Mouse (Mus musculus) layer of hippocampus, postnatal 36 days (tissue): ENCODE results near the gene Gm10100. TPM values are rescaled to one million over a fixed set of nuclear protein-coding genes. Genes with fewer than 3 reads are reported as not detected.
A peak's percentile ranks its signal among the peaks of the same experiment; 100 is the strongest.
"Not testable (repeated sequence)": the region's sequence is repeated elsewhere in the genome, so short reads cannot be mapped to it uniquely, and the experiment has no call there.

Experiments
- DNase-seq, 2 experiments: peaks; one replicate each; pipeline ENCODE4 v3.0.0; 2022
- total RNA-seq, 2 experiments: library from RNA; stranded (reverse); gene quantifications; 2 replicates each; pipeline ENCODE4 v1.2.3; 2021

The Gm10100 gene
- total RNA-seq = not detected

GRCm38 (mm10) chr10:77726186-77726585 is at the start of gene Gm10100:
Gene Gm10100, plus strand, starts transcription at chr10:77726486.
- DNase-seq = no peak

- no peak for DNase-seq
Observed at GRCm38 (mm10) chr10:77677562-77677961, 48.7 kb upstream of the Gm10100 start.

- no peak for DNase-seq
Observed at GRCm38 (mm10) chr10:77682994-77683393, 43.3 kb upstream of the Gm10100 start.

GRCm38 (mm10) chr10:77684181-77684580 is 42.1 kb upstream of the Gm10100 start:
- DNase-seq = no peak

- no peak for DNase-seq
Observed at GRCm38 (mm10) chr10:77685895-77686664, 40.2 kb upstream of the Gm10100 start, which contains the start of gene Tspear. Gene Tspear, plus strand, starts transcription at chr10:77686569.

DNA sequence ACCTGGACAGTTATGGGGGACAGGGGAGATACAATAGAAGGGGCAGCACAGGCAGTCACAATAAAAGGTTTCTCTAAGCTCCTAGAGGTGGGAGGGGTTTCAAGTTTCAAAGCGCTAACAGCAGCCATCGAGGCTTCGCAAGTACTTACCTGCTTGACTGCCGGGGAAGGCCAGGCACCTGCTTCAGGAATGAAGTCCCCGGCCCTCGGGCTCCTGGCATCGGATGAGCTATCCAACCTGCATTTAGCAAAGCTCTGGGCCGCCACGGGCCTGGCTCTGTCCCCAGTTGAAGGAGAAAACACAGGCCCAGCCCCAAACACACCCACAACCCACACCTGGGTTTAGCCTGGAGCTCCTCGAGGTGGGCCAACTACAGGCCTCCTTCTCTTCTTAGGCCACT is 39.3 kb upstream of the Gm10100 start:
- DNase-seq = no peak

DNA sequence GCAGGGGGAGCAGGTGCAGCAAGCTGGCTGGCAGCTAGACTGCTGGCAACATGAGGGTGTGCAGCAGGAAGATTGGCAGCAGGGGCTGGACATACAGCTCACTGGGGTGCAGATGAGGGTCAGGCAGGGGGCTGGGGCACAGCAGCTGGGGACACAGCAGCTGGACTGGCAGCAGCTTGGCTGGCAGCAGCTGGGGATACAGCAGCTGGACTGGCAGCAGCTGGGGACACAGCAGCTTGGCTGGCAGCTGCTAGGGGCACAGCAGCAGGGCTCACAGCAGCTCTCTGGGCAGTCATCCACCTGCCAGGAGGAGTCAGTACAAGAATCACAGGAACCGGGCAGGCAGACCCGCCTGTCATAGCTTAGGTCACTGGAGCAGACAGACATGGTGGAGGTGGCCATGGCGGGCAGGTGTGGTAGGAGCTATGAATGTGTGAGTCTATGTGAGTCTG is 35.9 kb upstream of the Gm10100 start, which contains the start of gene Gm19402:
Gm19402 (minus strand) TSS at position 402 of the 452 bp plus-strand sequence.
- not testable (repeated sequence) for DNase-seq

DNA sequence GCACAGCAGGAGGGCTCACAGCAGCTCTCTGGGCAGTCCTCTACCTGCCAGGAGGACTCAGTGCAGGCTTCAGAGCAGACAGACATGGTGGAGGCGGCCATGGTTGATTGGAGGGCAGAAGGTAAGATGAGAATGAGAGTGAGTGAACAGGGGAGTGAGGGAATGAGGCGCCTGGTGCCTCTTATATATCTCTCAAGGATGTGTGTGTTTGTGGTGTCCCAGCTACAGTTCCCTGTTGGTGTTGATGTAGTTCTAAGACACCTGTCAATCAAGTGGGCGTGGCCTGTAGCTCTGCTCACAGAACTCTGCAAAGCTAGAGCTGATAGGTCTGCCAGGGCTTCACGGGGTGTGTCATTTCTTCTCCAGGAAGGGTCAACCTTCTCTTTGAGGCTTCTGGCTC is 29.2 kb upstream of the Gm10100 start, which contains the start of gene Gm9508:
Gm9508 (minus strand) TSS at position 101 of the 400 bp plus-strand sequence.
- DNase-seq = no peak

DNA sequence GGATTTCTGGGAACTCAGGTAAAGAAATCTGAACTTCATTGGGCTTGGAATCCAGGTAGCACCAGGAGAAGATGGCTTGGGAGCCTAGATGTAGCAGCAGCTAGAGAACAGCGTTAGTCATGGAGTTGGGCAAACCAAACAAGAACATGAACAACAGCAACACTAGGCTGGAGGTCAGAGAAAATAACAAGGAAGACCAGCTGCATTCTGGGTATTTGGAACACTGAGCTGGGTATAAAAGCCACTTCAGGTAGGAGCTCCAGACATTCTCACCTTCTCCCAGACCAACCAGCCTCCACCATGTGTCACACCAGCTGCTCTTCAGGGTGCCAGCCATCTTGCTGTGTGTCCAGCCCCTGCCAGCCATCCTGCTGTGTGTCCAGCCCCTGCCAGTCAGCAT is 20.0 kb upstream of the Gm10100 start, which contains the start of gene Gm10272:
Gm10272 (plus strand) TSS at position 301 of the 400 bp plus-strand sequence.
- DNase-seq = no peak

- no peak for DNase-seq
Observed at GRCm38 (mm10) chr10:77709831-77710230, 16.5 kb upstream of the Gm10100 start.

- DNase-seq = not testable (repeated sequence)
Observed at GRCm38 (mm10) chr10:77711157-77711556, 15.1 kb upstream of the Gm10100 start, which contains the start of gene Gm10024. Gene Gm10024, plus strand, starts transcription at chr10:77711457.

DNA sequence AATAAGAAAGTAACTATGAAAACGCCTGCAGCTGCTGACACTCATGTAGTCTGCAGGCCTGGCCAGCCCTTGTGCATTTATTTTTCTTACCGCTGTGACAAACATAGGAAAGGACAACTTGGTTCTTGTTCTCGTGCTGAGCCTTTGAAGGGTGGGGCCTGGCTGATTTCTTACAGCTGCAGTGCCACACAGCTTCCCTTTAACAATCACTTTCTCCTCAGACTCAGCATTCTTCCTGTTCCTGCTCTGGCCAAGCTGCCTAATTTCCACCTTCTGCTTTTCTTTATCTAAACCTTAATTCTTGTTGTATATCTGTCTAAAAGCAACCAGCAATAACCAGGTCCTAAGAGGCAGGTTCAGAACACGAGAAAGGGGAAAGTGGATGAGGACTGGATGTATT is 12.6 kb upstream of the Gm10100 start:
- no peak for DNase-seq

- DNase-seq = no peak
Observed at GRCm38 (mm10) chr10:77715507-77715906, 10.8 kb upstream of the Gm10100 start, which contains the start of gene Gm10142. Gene Gm10142, plus strand, starts transcription at chr10:77715807.

GRCm38 (mm10) chr10:77720299-77720698 is 6.0 kb upstream of the Gm10100 start, which contains the start of gene Krtap12-1:
Gene Krtap12-1, plus strand, starts transcription at chr10:77720599.
- not testable (repeated sequence) for DNase-seq

DNA sequence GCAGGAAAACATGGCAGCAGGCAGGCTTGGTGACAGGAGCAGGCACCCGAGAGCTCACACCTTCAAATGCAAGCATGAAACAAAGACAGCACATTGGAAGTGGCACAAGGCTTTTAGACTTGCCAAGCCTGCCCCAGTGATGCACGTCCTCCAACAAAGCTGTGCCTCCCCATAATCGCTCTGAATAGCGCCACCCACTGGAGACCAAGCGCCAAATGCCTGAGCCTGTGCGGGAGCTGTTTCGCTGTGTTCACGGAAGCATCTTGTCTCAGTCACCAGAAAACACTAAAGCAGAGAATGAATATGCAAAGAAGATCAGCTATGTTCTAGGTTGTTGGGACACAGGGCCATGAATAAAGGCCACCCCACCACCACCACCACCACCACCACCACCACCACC is 1.4 kb upstream of the Gm10100 start:
- DNase-seq = no peak

DNA sequence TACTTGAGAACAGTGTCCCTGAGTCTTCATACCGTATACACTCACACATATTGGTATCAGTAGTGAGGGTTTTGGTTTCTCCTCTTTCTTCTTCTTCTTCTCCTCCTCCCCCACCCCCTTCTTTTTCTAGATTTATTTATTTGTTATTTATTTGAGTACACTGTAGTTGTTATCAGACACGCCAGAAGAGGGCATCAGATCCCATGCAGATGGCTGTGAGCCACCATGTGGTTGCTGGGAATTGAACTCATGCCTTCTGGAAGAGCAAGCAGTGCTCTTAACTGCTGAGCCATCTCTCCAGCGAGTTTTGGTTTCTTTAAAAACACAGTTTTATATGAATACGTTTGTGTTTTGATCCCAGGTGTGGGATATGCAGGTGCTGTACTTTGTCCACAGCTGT is 2.0 kb downstream of the Gm10100 start:
- DNase-seq = no peak

- no peak for DNase-seq
Observed at GRCm38 (mm10) chr10:77729241-77729640, 3.0 kb downstream of the Gm10100 start.

GRCm38 (mm10) chr10:77735928-77736327 is 9.6 kb downstream of the Gm10100 start:
- DNase-seq = no peak

- no peak for DNase-seq
Observed at GRCm38 (mm10) chr10:77738929-77739328, 12.6 kb downstream of the Gm10100 start.

GRCm38 (mm10) chr10:77741924-77742688 is 15.8 kb downstream of the Gm10100 start, which contains the start of gene Gm18596:
Gene Gm18596, minus strand, starts transcription at chr10:77742638.
- peak in 1 of 2 experiments; percentile 12 for DNase-seq

GRCm38 (mm10) chr10:77750686-77751085 is 24.4 kb downstream of the Gm10100 start:
- not testable (repeated sequence) for DNase-seq

DNA sequence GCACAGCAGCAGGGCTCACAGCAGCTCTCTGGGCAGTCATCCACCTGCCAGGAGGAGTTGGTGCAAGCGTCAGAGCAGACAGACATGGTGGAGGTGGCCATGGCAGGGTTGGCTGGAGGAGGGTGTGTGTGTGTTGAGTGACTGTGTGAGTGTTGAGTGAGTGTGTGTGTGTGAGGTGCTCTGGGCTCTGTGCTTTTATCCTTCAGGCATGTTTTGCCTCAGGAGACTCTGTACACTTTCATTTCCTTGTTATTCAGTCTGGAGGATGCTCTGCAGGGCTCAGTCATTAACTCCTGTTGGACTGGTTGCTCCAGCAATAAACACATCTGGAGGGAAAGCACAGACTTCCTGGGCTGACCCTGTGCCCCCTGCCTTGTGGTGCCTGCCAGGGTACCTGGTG is 25.0 kb downstream of the Gm10100 start, which contains the start of gene Gm9736:
Gm9736 (minus strand) TSS at position 101 of the 400 bp plus-strand sequence.
- DNase-seq = not testable (repeated sequence)

DNA sequence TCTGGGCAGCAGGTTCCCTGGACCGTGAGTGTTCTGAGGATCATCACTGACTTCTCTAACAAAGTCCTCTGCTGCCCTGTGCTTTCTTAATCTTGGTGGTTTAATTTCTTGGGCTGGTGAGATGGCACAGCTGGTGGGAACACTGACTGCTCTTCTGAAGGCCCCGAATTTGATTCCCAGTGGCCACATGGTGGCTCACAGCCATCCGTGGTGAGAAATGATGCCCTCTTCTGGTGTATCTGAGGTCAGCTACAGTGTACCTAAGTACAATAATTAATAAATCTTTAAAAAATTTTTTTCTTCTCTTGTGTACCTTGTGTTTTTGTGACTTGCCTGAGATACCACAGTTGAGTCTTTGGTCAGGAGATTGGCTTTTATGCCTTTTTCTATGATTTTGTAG is 26.0 kb downstream of the Gm10100 start:
- not testable (repeated sequence) for DNase-seq
